ENCODE assay signal across 8 mouse cellular contexts in the genomic region with DNA sequence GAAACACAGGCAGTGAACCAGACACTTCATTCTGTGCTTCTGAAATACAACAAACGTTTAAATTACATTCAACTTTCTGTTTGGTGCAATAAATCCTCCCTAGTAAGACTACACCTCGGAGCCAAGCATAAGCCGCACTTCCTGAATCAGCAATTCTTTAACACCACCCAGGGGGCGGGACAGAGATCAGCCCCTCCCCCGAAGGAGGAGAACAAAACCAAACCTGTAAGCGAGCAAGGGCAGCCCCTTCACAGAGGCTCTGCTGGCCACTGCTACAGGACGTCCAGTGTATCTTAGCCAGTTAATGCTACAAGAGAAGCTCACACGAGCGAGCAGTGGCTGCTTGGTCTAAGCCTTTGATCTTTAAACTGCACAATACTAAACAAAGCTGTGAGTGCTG. TPM values are rescaled to one million over a fixed set of nuclear protein-coding genes. Genes with fewer than 3 reads are reported as not detected.
DNase-seq lines count a peak whose midpoint lies in the region; ATAC-seq lines count a peak whose summit lies in the region.

No protein-coding gene starts in this region.

- H3K27ac ChIP-seq in embryonic facial prominence, embryonic 11.5 days (replicated peaks; ENCODE audit: low read depth, low read length) = no peak overlapping the region

- no peak overlapping the region for H3K9ac ChIP-seq in embryonic facial prominence, embryonic 11.5 days (replicated peaks; ENCODE audit: low read length)

- H3K36me3 ChIP-seq in embryonic facial prominence, embryonic 11.5 days (replicated peaks; ENCODE audit: control insufficient read depth, insufficient read depth, low read depth, low read length) = no peaks in the 10 kb centered on the region
- H3K36me3 ChIP-seq in megakaryocyte, embryonic 14.5 days (replicated peaks; ENCODE audit: low read length) = no peaks in the 10 kb centered on the region

- H3K4me2 ChIP-seq in embryonic facial prominence, embryonic 11.5 days (ENCODE audit: low read depth, low read length) = no peak overlapping the region

- intact Hi-C loops in heart, postnatal 10 days (cut with DNase I) = no loop called here

- WGBS in embryonic facial prominence, embryonic 11.5 days = 6% methylated on average over 9 of the region's 9 CpGs

- H3K4me1 ChIP-seq in embryonic facial prominence, embryonic 11.5 days (ENCODE audit: control insufficient read depth, insufficient read depth, low read length) = no peaks in the 10 kb centered on the region
- peaks cover 38% of the 10 kb centered on the region for H3K4me1 ChIP-seq in megakaryocyte, embryonic 14.5 days

- no peaks in the 10 kb centered on the region for H3K27me3 ChIP-seq in embryonic facial prominence, embryonic 11.5 days (ENCODE audit: control insufficient read depth, insufficient read depth, low read length)
- no peaks in the 10 kb centered on the region for H3K27me3 ChIP-seq in megakaryocyte, embryonic 14.5 days (replicated peaks)

- H3K4me3 ChIP-seq in embryonic facial prominence, embryonic 11.5 days (ENCODE audit: low read depth, low read length) = no peak overlapping the region
- peak overlapping the region; percentile 86 for H3K4me3 ChIP-seq in megakaryocyte, embryonic 14.5 days (replicated peaks)

- peak; percentile 63; the same call in 1 of the 2 replicates for ATAC-seq in embryonic facial prominence, embryonic 11.5 days (replicated peaks; ENCODE audit: insufficient number of reproducible peaks, low FRiP score, low TSS enrichment, low read depth)

- no peaks in the 10 kb centered on the region for H3K9me3 ChIP-seq in embryonic facial prominence, embryonic 11.5 days (replicated peaks; ENCODE audit: control insufficient read depth, low read length)
- no peaks in the 10 kb centered on the region for H3K9me3 ChIP-seq in megakaryocyte, embryonic 14.5 days

- DNase-seq in adrenal gland, adult 18-20 months (ENCODE audit: low spot score in 2 of 2) = peak; percentile 47 to 50
- DNase-seq in embryonic facial prominence, embryonic 11.5 days (ENCODE audit: low spot score) = peak; percentile 72
- peak; percentile 67 to 71 for DNase-seq in heart, postnatal 10 days
- DNase-seq in kidney, postnatal 25 days = peak; percentile 83 to 86
- peak; percentile 26 to 69 for DNase-seq in spleen, postnatal 10 days (ENCODE audit: low spot score in 2 of 2)
- no peak for DNase-seq in left cerebral cortex, adult 11 months (ENCODE audit: low spot score)
- no peak for DNase-seq in adipocyte (ENCODE audit: low spot score)

RNA-seq across cellular contexts. Expression of gene Prickle1, which starts 43.5 kb away (rescaled TPM):
- 10 to 100 TPM; 16.8 to 26.6 TPM for total RNA-seq in adrenal gland, adult 18-20 months (2021)
- 34.5 and 37.6 TPM in 2 replicates for polyA plus RNA-seq in embryonic facial prominence, embryonic 11.5 days (2014; fragmentation: Nextera tagmentation; extraction: Ambion mirVana)
- 10 to 100 TPM; 24.1 to 36.4 TPM for total RNA-seq in heart, postnatal 10 days (2021)
- 0.81 and 0.93 TPM in 2 replicates for polyA plus RNA-seq in megakaryocyte, embryonic 14.5 days (2012; ENCODE audit: insufficient read depth, low replicate concordance)

Comparison
In these comparisons a context has a peak if more than half of its experiments do, and no peak if none do; other contexts are left out.
1. DNase-seq: peak in adrenal gland, adult 18-20 months (2 of 2), embryonic facial prominence, embryonic 11.5 days (single experiment), heart, postnatal 10 days (2 of 2), kidney, postnatal 25 days (2 of 2) and spleen, postnatal 10 days (2 of 2); none in left cerebral cortex, adult 11 months (single experiment) and adipocyte (single experiment).